Mouse (Mus musculus) lung, embryonic 14.5 days (tissue): Measurements from ENCODE around the gene Ttc7b. TPM values are rescaled to one million over a fixed set of nuclear protein-coding genes. Genes with fewer than 3 reads are reported as not detected.

Experiments
- ATAC-seq: fragments of 200-750 bp; cut with Nextera tagmentation; 2 replicates; pipeline ENCODE4 v1.8.0; 2017; ENCODE audit warnings: mild to moderate bottlenecking, moderate TSS enrichment, moderate library complexity; ENCODE audit not compliant: insufficient read depth
- DNase-seq: peaks from one replicate; pipeline ENCODE4 v3.0.0-alpha.2; 2015
- H3K27ac ChIP-seq: fragments of 300-500 bp; sonication (generic); 2 replicates; pipeline ENCODE4 v1.5.1; 2014; ENCODE audit warnings: low read depth, mild to moderate bottlenecking, moderate library complexity
- H3K27me3 ChIP-seq: fragments of 300-500 bp; sonication (generic); 2 replicates; pipeline ENCODE4 v1.6.1; 2014; ENCODE audit warnings: low read length, control low read depth; ENCODE audit not compliant: insufficient read depth
- H3K36me3 ChIP-seq: fragments of 300-500 bp; sonication (generic); 2 replicates; pipeline ENCODE4 v1.6.1; 2014; ENCODE audit warnings: control low read depth; ENCODE audit not compliant: insufficient read depth
- H3K4me1 ChIP-seq: fragments of 300-500 bp; sonication (generic); 2 replicates; pipeline ENCODE4 v1.6.1; 2014; ENCODE audit warnings: antibody characterized with exemption, control low read depth; ENCODE audit not compliant: insufficient read depth
- H3K4me2 ChIP-seq: fragments of 300-500 bp; sonication (generic); 2 replicates; pipeline ENCODE4 v1.6.1; 2014; ENCODE audit warnings: mild to moderate bottlenecking
- H3K4me3 ChIP-seq: fragments of 300-500 bp; sonication (generic); 2 replicates; pipeline ENCODE4 v1.5.1; 2014; ENCODE audit warnings: low read depth, low read length
- H3K9ac ChIP-seq: fragments of 300-500 bp; sonication (generic); 2 replicates; pipeline ENCODE4 v1.6.1; 2014
- H3K9me3 ChIP-seq: fragments of 300-500 bp; sonication (generic); 2 replicates; pipeline ENCODE4 v1.6.1; 2016; ENCODE audit warnings: low read depth, low read length, control low read depth
- CTCF ChIP-seq: IDR thresholded peaks from 2 replicates; pipeline ENCODE4 v1.5.1; 2016; ENCODE audit warnings: antibody characterized with exemption, low read depth
- WGBS: fragments of 180-500 bp; shearing (Covaris S2); extraction: QIAGEN DNeasy Blood & Tissue Kit; methylation state at CpG from one replicate; pipeline ENCODE4 v1.1.7; 2014; 5-methylcytosine and 5-hydroxymethylcytosine counted together
- polyA plus RNA-seq: library from polyadenylated mRNA; unstranded; fragments of >200 nt; fragmentation: Nextera tagmentation; extraction: Ambion mirVana; gene quantifications from 2 replicates; pipeline ENCODE4 v1.2.1, GENCODE M21; 2014

Gene Ttc7b
- polyA plus RNA-seq, 1 experiment from 2014 or later = 8.1 TPM

DNA sequence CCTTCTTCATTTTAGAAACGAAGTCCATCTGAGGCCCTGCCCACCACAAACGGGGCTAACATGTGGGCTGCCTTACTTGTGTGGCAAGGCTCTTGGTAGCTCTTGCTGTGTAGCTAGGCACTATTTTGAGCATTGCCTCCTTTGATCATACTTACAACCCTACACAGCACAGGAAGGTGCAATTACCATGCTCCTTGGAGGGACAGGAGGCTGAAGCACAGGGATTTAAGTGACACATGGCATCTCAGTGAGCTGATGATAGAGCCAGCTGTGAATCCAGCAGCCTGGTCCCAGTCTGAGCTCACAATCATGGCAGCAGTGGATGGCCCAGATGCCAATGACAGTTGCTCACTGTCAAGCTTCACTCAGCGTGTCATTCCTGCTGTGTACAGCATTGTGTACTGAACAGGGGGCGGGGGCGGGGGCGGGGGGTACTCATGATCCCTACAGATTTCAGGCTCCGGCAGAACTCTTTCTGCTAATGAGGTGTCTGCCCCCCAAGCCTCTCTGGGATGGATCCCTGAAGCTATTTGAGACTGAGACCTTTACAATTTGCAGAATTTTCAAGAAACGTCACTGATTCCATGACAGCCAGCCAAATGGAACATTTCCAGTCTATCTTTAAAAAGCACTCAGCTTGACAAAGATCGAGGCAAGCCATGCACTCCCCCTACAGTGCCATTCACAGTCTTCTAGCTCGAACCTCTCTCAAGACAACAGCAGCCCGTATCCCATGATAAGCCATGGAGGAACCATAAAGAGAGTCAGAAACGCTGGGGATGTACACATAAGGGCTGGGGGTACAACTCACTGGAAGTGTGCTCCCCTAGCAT lies 130.5 kb downstream of the Ttc7b start:
- no peak for TF ChIP-seq CTCF
- no peak overlapping the region for H3K4me2 ChIP-seq
- no peak overlapping the region for H3K9ac ChIP-seq
- DNase-seq (peak; percentile 82), ATAC-seq (peak; percentile 90)
- no peaks in the 10 kb centered on the region for H3K9me3 ChIP-seq
- peaks cover 24% of the 10 kb centered on the region for H3K36me3 ChIP-seq
- peak overlapping the region; percentile 51; the same call in 1 of the 2 replicates for H3K27ac ChIP-seq
- H3K4me1 ChIP-seq = no peaks in the 10 kb centered on the region
- WGBS = 63% methylated on average over 12 of the region's 12 CpGs
- no peaks in the 10 kb centered on the region for H3K27me3 ChIP-seq
- no peak overlapping the region for H3K4me3 ChIP-seq

DNA sequence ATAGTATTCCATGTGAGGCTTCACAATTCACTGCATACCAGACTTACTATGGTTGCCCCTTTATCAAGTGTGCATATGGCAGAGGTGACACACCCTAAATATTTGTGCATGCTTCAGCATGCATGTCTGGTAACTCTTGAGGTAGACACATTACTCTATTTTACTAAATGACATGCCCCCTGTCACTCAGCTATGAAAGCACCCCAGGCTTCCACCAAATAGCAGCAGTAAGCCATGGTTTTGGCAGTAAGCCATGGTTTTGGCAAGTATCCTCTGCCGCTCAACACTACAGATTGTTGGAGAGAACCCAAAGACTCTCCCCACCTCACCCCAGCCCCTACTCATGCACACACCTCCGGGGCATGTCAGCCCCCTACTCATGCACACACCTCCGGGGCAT lies 134.4 kb downstream of the Ttc7b start:
- no peak overlapping the region for H3K9ac ChIP-seq
- H3K36me3 ChIP-seq = peaks cover 42% of the 10 kb centered on the region; the same call in 1 of the 2 replicates
- no peak overlapping the region for H3K4me2 ChIP-seq
- H3K9me3 ChIP-seq = no peaks in the 10 kb centered on the region
- no peak overlapping the region for H3K27ac ChIP-seq
- ATAC-seq (no peak), DNase-seq (peak; percentile 72)
- no peaks in the 10 kb centered on the region for H3K27me3 ChIP-seq
- TF ChIP-seq CTCF = no peak
- H3K4me1 ChIP-seq = no peaks in the 10 kb centered on the region
- H3K4me3 ChIP-seq = no peak overlapping the region
- WGBS = 50% methylated on average over 3 of the region's 3 CpGs

DNA sequence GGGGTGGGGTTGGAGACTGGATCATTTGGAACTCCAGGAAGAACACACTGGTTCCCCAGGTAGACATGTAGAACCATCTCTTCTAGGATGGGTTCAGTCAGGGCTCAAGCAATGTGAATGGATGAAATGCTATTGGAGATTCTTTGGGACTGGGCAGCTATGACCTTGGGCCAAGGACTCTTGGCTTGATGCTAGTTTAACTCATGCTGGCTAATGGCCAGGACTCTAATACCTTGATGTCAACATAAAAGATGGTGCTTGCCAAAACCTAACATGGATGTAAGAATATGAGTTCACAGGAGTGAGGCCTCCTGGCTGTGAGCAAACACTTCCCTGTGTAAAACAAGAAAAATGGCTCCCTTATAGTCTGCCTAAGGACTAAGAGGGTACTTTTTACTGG lies 138.1 kb downstream of the Ttc7b start:
- no peak overlapping the region for H3K27ac ChIP-seq
- DNase-seq (no peak), ATAC-seq (no peak)
- no peak for TF ChIP-seq CTCF
- H3K9ac ChIP-seq = no peak overlapping the region
- no peak overlapping the region for H3K4me2 ChIP-seq
- no peaks in the 10 kb centered on the region for H3K27me3 ChIP-seq
- H3K36me3 ChIP-seq = peaks cover 37% of the 10 kb centered on the region; the same call in 1 of the 2 replicates
- H3K9me3 ChIP-seq = no peaks in the 10 kb centered on the region
- no peaks in the 10 kb centered on the region for H3K4me1 ChIP-seq
- H3K4me3 ChIP-seq = no peak overlapping the region

DNA sequence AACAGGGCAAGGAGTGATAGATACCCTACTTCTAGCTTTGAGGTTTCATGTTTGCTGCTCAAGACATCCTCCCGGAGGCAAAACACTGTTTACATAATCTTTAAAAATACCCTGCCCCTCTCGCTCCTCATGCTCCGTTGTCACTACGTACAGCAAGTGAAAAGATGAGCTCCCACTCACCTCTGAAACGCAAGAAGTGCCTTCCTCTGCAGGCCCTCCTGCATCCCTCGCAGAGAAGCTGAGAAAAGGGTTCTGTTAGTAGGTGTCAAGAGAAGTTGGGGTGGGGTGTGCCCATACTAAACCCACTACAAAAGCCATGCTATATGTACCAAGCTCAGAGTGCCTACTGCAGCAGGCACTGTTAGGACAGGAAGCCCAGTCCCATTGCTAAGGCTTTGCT lies 138.7 kb downstream of the Ttc7b start:
- H3K36me3 ChIP-seq = peaks cover 37% of the 10 kb centered on the region; the same call in 1 of the 2 replicates

DNA sequence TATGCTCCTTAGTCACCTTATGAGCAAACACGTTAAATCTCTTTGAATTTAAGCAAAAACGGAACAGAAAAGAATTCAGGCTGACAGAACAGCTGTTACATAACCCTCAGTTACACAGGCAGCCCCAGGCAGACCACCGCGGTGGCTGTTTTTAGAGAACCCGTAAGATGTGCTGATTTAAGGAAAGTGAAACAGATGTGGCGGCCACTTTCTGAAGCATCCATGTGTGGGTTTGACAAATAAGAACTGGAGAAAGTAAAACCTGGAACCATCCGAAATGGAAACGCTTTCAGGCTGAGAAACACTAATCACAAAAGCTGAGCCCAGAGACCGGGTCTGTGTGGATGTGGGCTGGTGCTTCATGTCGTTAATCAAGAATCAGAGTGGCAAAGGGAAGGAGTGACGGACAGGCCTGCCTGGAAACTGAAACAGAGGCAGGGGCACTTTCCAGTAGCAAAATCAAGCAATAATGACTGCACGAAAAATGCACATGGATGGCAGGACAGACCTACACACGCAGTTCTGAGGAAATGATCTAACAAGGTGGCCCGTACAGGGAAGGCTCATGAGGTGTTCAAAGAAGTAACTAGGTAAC lies 139.8 kb downstream of the Ttc7b start:
- no peak overlapping the region for H3K4me3 ChIP-seq
- no peaks in the 10 kb centered on the region for H3K4me1 ChIP-seq
- TF ChIP-seq CTCF = no peak
- H3K36me3 ChIP-seq = peaks cover 35% of the 10 kb centered on the region; the same call in 1 of the 2 replicates
- 59% methylated on average over 14 of the region's 14 CpGs for WGBS
- ATAC-seq = no peak
- peak; percentile 6 for DNase-seq
- H3K4me2 ChIP-seq = no peak overlapping the region
- no peaks in the 10 kb centered on the region for H3K27me3 ChIP-seq
- no peaks in the 10 kb centered on the region for H3K9me3 ChIP-seq
- H3K9ac ChIP-seq = no peak overlapping the region
- H3K27ac ChIP-seq = no peak overlapping the region

More for the DNA sequence above, 138.7 kb downstream of the Ttc7b start:
- H3K27me3 ChIP-seq = no peaks in the 10 kb centered on the region
- H3K27ac ChIP-seq = no peak overlapping the region
- no peak for TF ChIP-seq CTCF
- no peaks in the 10 kb centered on the region for H3K4me1 ChIP-seq
- ATAC-seq (no peak), DNase-seq (no peak)
- no peak overlapping the region for H3K4me2 ChIP-seq
- no peak overlapping the region for H3K9ac ChIP-seq
- H3K4me3 ChIP-seq = no peak overlapping the region
- no peaks in the 10 kb centered on the region for H3K9me3 ChIP-seq
- 54% methylated on average over 6 of the region's 6 CpGs for WGBS

DNA sequence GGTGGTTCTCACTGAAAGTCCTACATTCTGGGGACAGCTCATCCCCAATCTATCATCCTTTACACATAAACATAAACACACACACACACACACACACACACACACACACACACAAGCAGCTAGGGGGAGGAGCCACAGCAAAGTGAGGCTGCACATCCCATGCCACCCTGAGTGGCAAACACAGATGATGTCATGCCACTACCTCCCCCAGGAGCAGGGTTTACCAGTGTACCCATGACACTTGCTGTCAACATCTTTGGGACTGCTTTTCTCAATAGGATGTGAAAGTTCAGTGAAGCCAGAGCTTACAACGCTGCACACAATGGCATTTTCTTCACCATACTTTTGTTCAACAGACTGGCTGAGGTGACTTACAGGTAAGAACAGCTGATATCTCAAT lies 140.8 kb downstream of the Ttc7b start:
- no peak for TF ChIP-seq CTCF
- ATAC-seq (no peak), DNase-seq (no peak)
- 82% methylated on average over 1 of the region's 1 CpGs for WGBS
- no peaks in the 10 kb centered on the region for H3K27me3 ChIP-seq
- H3K9ac ChIP-seq = no peak overlapping the region
- peaks cover 31% of the 10 kb centered on the region; the same call in 1 of the 2 replicates for H3K36me3 ChIP-seq
- H3K4me3 ChIP-seq = no peak overlapping the region
- no peak overlapping the region for H3K27ac ChIP-seq
- no peaks in the 10 kb centered on the region for H3K9me3 ChIP-seq
- no peak overlapping the region for H3K4me2 ChIP-seq
- H3K4me1 ChIP-seq = no peaks in the 10 kb centered on the region

DNA sequence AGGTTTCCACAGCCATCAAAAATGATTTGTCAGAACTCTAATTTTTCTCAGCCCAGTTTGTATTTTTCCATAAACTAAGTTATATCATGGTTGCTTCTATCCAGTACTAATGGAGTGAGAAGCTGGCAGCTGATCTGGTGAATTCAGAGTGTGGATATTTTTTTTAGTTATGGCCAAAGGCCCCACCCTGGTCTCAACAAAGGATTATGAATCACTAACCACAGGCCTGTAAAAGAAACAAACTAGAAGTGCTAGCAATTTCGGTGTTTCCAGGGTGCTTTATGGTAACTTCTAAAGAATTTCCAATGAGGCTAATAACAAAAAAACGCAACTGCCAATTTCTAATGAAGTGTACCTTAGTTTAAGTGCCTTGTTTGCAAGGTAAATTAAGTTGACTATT lies 142.4 kb downstream of the Ttc7b start:
- no peak for ATAC-seq
- no peak for DNase-seq
- Histone ChIP-seq H3K27me3 (no peaks in the 10 kb centered on the region), H3K4me3 (no peak overlapping the region), H3K9me3 (no peaks in the 10 kb centered on the region), H3K9ac (no peak overlapping the region), H3K36me3 (peaks cover 23% of the 10 kb centered on the region), H3K4me1 (no peaks in the 10 kb centered on the region), H3K27ac (no peak overlapping the region), H3K4me2 (no peak overlapping the region)
- no peak for TF ChIP-seq CTCF
- WGBS = 77% methylated on average over 2 of the region's 2 CpGs
